Mouse (Mus musculus) testis, adult 2 months (tissue): Measurements from ENCODE around the gene Ankmy1.

Experiments
- CTCF ChIP-seq: fragments of 200-500 bp; IDR thresholded peaks from 2 replicates; pipeline ENCODE4 v1.5.1; 2012; ENCODE audit warnings: low read depth, mild to moderate bottlenecking, inconsistent platforms, low read length, moderate library complexity; ENCODE audit not compliant: control insufficient read depth, insufficient read depth, insufficient replicate concordance
- POLR2A ChIP-seq: fragments of 200-500 bp; IDR thresholded peaks from 2 replicates; pipeline ENCODE4 v1.6.1; 2012; ENCODE audit warnings: low read depth, mild to moderate bottlenecking, inconsistent platforms, low read length, moderate library complexity; ENCODE audit not compliant: control insufficient read depth

- no peak for TF ChIP-seq CTCF
- TF ChIP-seq POLR2A, result no peak
These were observed 6.4 kb upstream of the Ankmy1 start for GRCm38 (mm10) chr1:92909068-92909467.
